Mouse (Mus musculus) lung, embryonic 16.5 days (tissue): ENCODE measurements at regions not wholly inside any gene's neighbourhood (a gene's known extent, or its start where the extent isn't known, plus 50 kb on each side); places are given as distances from the start of the nearest gene placed in this dataset.

Source experiments
- ATAC-seq: fragments of 200-750 bp; cut with Nextera tagmentation; 2 replicates; pipeline ENCODE4 v1.8.0; 2017; ENCODE audit warnings: low read depth, mild to moderate bottlenecking, moderate library complexity
- H3K27ac ChIP-seq: fragments of 300-500 bp; sonication (generic); 2 replicates; pipeline ENCODE4 v1.5.1; 2014; ENCODE audit warnings: mild to moderate bottlenecking, control low read depth, low read length
- H3K27me3 ChIP-seq: fragments of 300-500 bp; sonication (generic); 2 replicates; pipeline ENCODE4 v1.6.1; 2014; ENCODE audit warnings: low read depth, low read length, mixed read lengths; ENCODE audit not compliant: control insufficient read depth, insufficient read depth
- H3K36me3 ChIP-seq: fragments of 300-500 bp; sonication (generic); 2 replicates; pipeline ENCODE4 v1.6.1; 2014; ENCODE audit warnings: low read length; ENCODE audit not compliant: control insufficient read depth, insufficient read depth
- H3K4me1 ChIP-seq: fragments of 300-500 bp; sonication (generic); replicated peaks from 2 replicates; pipeline ENCODE4 v1.6.1; 2014; ENCODE audit warnings: low read length, mixed read lengths; ENCODE audit not compliant: control insufficient read depth, insufficient read depth
- H3K4me2 ChIP-seq: fragments of 300-500 bp; sonication (generic); 2 replicates; pipeline ENCODE4 v1.6.1; 2014; ENCODE audit warnings: low read depth, low read length, control low read depth
- H3K4me3 ChIP-seq: fragments of 300-500 bp; sonication (generic); 2 replicates; pipeline ENCODE4 v1.5.1; 2014; ENCODE audit warnings: mild to moderate bottlenecking, low read length, control low read depth
- H3K9ac ChIP-seq: fragments of 300-500 bp; sonication (generic); 2 replicates; pipeline ENCODE4 v1.6.1; 2014; ENCODE audit warnings: low read length, control low read depth
- H3K9me3 ChIP-seq: fragments of 300-500 bp; sonication (generic); 2 replicates; pipeline ENCODE4 v1.6.1; 2016; ENCODE audit warnings: low read length; ENCODE audit not compliant: control insufficient read depth
- WGBS: fragments of 180-500 bp; shearing (Covaris S2); extraction: QIAGEN DNeasy Blood & Tissue Kit; methylation state at CpG from one replicate; pipeline ENCODE4 v1.1.7; 2014; 5-methylcytosine and 5-hydroxymethylcytosine counted together

DNA sequence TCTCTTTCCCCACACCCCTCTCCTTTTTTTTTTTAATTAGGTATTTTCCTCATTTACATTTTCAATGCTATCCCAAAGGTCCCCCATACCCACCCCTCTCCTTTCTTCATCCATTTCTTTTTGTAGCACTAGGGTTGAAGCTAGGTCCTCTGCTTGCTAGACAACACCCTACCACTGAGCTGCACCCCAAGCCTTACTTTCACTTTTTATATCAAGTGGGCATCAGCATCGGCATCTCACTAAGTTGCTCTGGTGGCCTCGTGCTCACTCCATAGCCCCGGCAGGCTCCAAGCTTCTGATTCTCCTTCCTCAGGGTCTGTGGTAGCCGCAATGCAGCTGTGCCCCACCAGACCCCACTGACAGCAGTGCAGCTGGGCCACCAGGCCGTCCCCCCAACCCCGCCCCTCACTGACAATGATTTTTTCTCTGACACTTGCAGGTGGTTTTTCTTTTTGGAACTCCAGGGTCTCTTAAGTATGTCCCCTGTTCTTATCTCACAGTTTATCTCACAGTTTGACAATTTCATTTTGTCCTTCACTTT is 77.5 kb downstream of the Nufip1 start:
- no peak for ATAC-seq
- no peak overlapping the region for H3K4me3 ChIP-seq
- peaks cover 6% of the 10 kb centered on the region; the same call in 1 of the 2 replicates for H3K4me1 ChIP-seq
- H3K27me3 ChIP-seq: no peaks in the 10 kb centered on the region
- H3K9me3 ChIP-seq: no peaks in the 10 kb centered on the region
- no peak overlapping the region for H3K27ac ChIP-seq
- no peaks in the 10 kb centered on the region for H3K36me3 ChIP-seq
- no peak overlapping the region for H3K9ac ChIP-seq
- no peak overlapping the region for H3K4me2 ChIP-seq
- WGBS: 71% methylated on average over 6 of the region's 6 CpGs

- Histone ChIP-seq H3K9ac (no peak overlapping the region), H3K4me2 (no peak overlapping the region), H3K4me1 (peaks cover 13% of the 10 kb centered on the region), H3K27ac (no peak overlapping the region), H3K36me3 (no peaks in the 10 kb centered on the region), H3K9me3 (no peaks in the 10 kb centered on the region), H3K4me3 (no peak overlapping the region), H3K27me3 (no peaks in the 10 kb centered on the region)
- WGBS: 46% methylated on average over 10 of the region's 10 CpGs
- ATAC-seq: peak; percentile 59; the same call in 1 of the 2 replicates
These were observed 84.6 kb downstream of the Nufip1 start for GRCm38 (mm10) chr14:76195324-76195723.

GRCm38 (mm10) chr14:76197357-76197756 is 86.7 kb downstream of the Nufip1 start:
- WGBS: 46% methylated on average over 2 of the region's 2 CpGs

GRCm38 (mm10) chr14:76198406-76198805 is 87.7 kb downstream of the Nufip1 start:
- H3K4me2 ChIP-seq: no peak overlapping the region
- H3K4me3 ChIP-seq: no peak overlapping the region
- H3K27ac ChIP-seq: no peak overlapping the region
- H3K4me1 ChIP-seq: peaks cover 13% of the 10 kb centered on the region
- ATAC-seq: no peak
- no peak overlapping the region for H3K9ac ChIP-seq
- 37% methylated on average over 5 of the region's 5 CpGs for WGBS
- H3K36me3 ChIP-seq: no peaks in the 10 kb centered on the region
- H3K9me3 ChIP-seq: no peaks in the 10 kb centered on the region
- H3K27me3 ChIP-seq: no peaks in the 10 kb centered on the region

More at GRCm38 (mm10) chr14:76197357-76197756, 86.7 kb downstream of the Nufip1 start:
- H3K4me3 ChIP-seq: no peak overlapping the region
- H3K4me1 ChIP-seq: peaks cover 13% of the 10 kb centered on the region
- no peak for ATAC-seq
- no peak overlapping the region for H3K9ac ChIP-seq
- H3K4me2 ChIP-seq: no peak overlapping the region
- no peaks in the 10 kb centered on the region for H3K27me3 ChIP-seq
- no peaks in the 10 kb centered on the region for H3K9me3 ChIP-seq
- H3K36me3 ChIP-seq: no peaks in the 10 kb centered on the region
- no peak overlapping the region for H3K27ac ChIP-seq

- no peak for ATAC-seq
- Histone ChIP-seq H3K9ac (no peak overlapping the region), H3K4me3 (no peak overlapping the region), H3K27ac (no peak overlapping the region), H3K4me1 (peaks cover 4% of the 10 kb centered on the region; the same call in 1 of the 2 replicates), H3K36me3 (no peaks in the 10 kb centered on the region), H3K4me2 (no peak overlapping the region), H3K9me3 (no peaks in the 10 kb centered on the region), H3K27me3 (no peaks in the 10 kb centered on the region)
- 83% methylated on average over 4 of the region's 4 CpGs for whole genome bisulfite sequencing
These were observed 91.9 kb downstream of the Nufip1 start for GRCm38 (mm10) chr14:76202595-76202994.

DNA sequence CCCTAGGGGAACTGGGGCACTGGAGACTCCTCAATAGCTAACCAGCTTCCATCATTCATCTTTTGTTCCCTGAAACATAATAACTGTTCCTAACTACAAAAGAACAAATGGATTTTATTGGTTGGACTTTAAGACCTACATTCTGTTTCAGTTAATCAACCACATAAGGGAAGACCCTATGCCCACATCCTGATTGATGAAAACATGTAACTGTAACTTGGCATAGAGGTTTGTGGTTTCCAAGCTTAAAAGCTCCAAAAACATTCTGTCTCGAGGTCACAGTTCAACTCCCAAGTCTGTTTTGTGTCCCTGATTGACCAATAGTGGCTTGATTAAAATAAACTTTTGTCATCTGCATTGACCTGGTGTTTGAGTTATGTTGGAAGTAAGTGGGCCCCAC is 92.4 kb downstream of the Nufip1 start:
- Histone ChIP-seq H3K27me3 (no peaks in the 10 kb centered on the region), H3K9me3 (no peaks in the 10 kb centered on the region), H3K4me2 (no peak overlapping the region), H3K4me1 (no peaks in the 10 kb centered on the region), H3K27ac (no peak overlapping the region), H3K36me3 (no peaks in the 10 kb centered on the region), H3K9ac (no peak overlapping the region), H3K4me3 (no peak overlapping the region)
- no peak for ATAC-seq
- 74% methylated on average over 1 of the region's 1 CpGs for WGBS

GRCm38 (mm10) chr14:76216446-76217177 is 105.9 kb downstream of the Nufip1 start:
- Histone ChIP-seq H3K9ac (no peak overlapping the region), H3K4me2 (no peak overlapping the region), H3K4me1 (peaks cover 2% of the 10 kb centered on the region), H3K4me3 (no peak overlapping the region), H3K27me3 (no peaks in the 10 kb centered on the region), H3K9me3 (peaks cover 3% of the 10 kb centered on the region; the same call in 1 of the 2 replicates), H3K36me3 (no peaks in the 10 kb centered on the region), H3K27ac (no peak overlapping the region)
- 62% methylated on average over 12 of the region's 12 CpGs for WGBS
- no peak for ATAC-seq

GRCm38 (mm10) chr14:76217178-76217500 is 106.4 kb downstream of the Nufip1 start:
- 0 out of 2 replicates have a peak, but pooled peaks have one; percentile 36 for ATAC-seq
- peaks cover 3% of the 10 kb centered on the region; the same call in 1 of the 2 replicates for H3K9me3 ChIP-seq
- H3K27ac ChIP-seq: no peak overlapping the region
- no peak overlapping the region for H3K9ac ChIP-seq
- peaks cover 5% of the 10 kb centered on the region for H3K4me1 ChIP-seq
- no peak overlapping the region for H3K4me3 ChIP-seq
- no peaks in the 10 kb centered on the region for H3K36me3 ChIP-seq
- WGBS: 67% methylated on average over 9 of the region's 9 CpGs
- H3K4me2 ChIP-seq: no peak overlapping the region
- no peaks in the 10 kb centered on the region for H3K27me3 ChIP-seq

- no peak overlapping the region for H3K27ac ChIP-seq
- no peaks in the 10 kb centered on the region for H3K36me3 ChIP-seq
- no peak overlapping the region for H3K9ac ChIP-seq
- ATAC-seq: peak; percentile 60; the same call in 1 of the 2 replicates
- H3K4me3 ChIP-seq: no peak overlapping the region
- H3K4me1 ChIP-seq: peaks cover 7% of the 10 kb centered on the region
- no peaks in the 10 kb centered on the region for H3K27me3 ChIP-seq
- peaks cover 3% of the 10 kb centered on the region; the same call in 1 of the 2 replicates for H3K9me3 ChIP-seq
- 66% methylated on average over 8 of the region's 8 CpGs for WGBS
- no peak overlapping the region; the same call in 1 of the 2 replicates for H3K4me2 ChIP-seq
These were observed 107.0 kb downstream of the Nufip1 start for GRCm38 (mm10) chr14:76217571-76218256.
